Mouse (Mus musculus) lung, postnatal 10 days (tissue): ENCODE results near the gene Ccin.

Experiments
- DNase-seq: peaks from one replicate; pipeline ENCODE4 v3.0.0; 2021

Ccin gene

DNA sequence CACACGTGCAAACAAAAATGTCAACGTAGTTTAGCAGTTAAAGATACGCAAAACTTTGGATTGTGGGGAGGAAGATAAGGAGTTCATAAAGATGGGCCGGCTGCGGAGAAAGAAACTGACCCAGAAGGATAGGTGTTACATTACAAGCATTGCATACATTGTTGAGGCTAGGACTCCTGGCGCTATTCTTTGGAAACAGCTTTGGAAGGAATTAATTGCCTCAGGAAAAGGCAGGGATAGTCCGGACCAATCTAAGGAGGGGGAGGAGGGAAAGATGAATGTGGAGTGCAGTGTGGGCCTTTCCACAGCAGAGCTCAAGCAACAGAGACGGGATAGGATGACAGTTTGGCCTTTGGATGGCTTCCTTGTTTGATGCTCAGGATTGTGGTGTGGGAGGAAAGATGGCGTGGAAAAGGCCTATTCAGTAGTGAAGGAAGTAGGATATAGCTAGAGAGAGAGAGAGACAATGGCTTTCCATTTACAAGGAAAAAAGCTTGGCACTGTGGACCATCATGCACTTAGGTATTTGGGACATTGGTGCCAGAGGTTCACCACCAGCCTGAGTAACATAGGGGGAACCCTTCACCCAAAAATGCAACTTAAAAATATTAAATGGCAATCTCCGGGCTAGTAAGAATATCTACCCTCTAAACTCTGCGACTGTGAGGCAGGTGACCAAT lies 30.2 kb downstream of the Ccin start:
- no peak for DNase-seq

- DNase-seq, result no peak
These were observed 32.8 kb downstream of the Ccin start for GRCm38 (mm10) chr4:44016071-44016470.

DNA sequence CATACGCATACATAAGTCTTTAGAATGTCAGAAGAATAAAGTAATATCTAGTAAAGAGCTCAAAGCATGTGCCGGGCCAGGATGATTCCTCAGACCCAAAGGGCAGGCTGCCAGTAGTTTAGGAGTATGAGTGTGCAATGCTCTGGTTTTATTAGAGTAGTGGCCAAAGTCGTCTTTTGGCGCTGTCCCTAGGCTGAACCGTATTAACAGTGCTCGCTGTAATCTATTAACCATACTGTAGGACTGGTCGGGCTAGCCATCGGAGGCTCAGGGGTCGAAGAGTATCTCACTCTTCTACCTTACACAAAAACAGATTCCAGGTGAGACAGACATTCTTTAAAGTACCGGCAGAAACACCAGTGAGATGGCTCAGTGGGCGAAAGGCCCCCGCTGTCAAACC lies 33.5 kb downstream of the Ccin start:
- no peak for DNase-seq

GRCm38 (mm10) chr4:44022323-44022722 lies 39.0 kb downstream of the Ccin start:
- DNase-seq, result no peak

GRCm38 (mm10) chr4:44022766-44023165 lies 39.5 kb downstream of the Ccin start:
- no peak for DNase-seq

DNA sequence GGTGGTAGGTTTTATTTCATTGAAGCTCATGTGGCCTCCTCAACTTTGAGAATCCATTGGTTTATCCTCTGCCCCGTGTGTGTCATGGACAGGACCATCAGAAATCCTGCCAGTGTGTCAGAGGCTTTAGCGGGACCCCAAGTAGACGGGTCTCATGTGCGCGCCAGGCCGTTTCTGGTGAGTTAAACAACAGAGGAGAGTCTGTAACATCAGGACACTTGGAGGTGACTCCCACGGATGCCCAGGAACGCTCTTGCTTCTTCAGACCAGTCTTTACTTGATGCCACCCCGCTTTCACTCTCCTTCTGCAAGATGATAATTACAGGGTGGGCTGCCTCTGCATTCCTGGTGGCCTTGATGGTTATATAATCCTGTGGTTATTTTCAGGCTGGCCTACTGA lies 40.4 kb downstream of the Ccin start:
- no peak for DNase-seq

DNA sequence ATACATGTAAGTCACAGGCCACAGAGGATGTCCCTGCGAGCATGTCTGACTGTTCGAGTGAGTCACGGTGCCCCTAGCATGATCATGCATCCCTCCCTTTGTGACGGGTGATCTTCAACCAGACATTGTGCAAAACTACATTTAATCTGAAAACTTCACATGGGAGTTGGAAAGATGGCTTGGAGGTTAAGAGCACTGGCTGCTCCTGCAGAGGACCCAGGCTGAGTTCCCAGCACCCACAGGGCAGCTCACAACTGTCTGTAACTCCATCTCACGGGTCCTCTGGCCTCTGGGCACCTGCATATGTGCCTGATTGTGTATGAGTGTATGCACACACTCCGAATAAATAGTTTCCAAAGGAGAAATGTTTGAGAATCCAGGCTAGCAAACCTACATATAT lies 41.0 kb downstream of the Ccin start:
- no peak for DNase-seq

DNA sequence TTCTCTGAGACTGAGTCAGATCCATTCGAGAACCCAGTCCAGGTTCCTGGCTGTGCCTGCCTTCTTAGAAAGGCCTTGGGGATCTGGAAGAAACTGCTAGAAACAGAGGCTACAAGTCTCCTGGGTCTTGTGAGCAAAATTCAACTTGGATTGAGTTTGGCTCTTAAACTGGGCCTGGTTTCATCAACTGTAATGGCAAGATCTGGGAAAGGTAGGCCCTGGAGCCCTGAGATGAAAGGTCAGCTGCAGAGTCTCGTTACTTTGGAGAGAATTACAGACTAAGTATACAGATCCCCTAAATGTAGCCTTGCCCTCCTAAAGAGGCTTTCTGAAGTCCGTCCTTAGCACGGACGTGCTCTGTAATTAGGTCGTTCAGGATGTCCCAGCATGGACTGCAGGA lies 42.3 kb downstream of the Ccin start:
- DNase-seq, result no peak

- no peak for DNase-seq
These were observed 45.2 kb downstream of the Ccin start for GRCm38 (mm10) chr4:44028303-44029135.

DNA sequence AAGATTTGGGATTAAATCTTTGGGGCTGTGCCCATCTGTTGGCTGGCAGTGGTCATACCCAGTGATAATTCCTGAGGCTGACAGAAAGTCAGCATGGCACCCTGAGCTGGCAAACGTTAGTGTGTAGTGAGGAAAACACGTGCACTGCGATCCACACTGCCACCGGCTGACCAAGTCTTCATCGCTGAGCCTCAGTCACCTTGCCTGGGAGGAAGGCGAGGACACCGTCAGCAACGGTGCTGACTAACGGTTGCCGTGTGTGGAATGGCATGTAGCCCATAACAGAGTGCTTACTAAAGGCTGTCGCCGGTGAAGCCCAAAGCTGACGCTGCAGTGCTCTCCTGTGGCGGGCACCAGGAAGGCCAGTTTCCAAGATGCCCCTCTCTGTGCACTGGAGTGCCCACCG lies 46.4 kb downstream of the Ccin start:
- no peak for DNase-seq

GRCm38 (mm10) chr4:44031521-44031920 lies 48.2 kb downstream of the Ccin start:
- no peak for DNase-seq
